Mouse (Mus musculus): ENCODE data around the gene Scel.
"Not testable (repeated sequence)": the region's sequence is repeated elsewhere in the genome, so short reads cannot be mapped to it uniquely, and the experiment has no call there.

The Scel gene

GRCm38 (mm10) chr14:103512802-103513472 lies at the start of gene Scel:
TSS of gene Scel (plus strand) at chr14:103513342.
- no peak for DNase-seq (ENCODE audit: low spot score)

DNA sequence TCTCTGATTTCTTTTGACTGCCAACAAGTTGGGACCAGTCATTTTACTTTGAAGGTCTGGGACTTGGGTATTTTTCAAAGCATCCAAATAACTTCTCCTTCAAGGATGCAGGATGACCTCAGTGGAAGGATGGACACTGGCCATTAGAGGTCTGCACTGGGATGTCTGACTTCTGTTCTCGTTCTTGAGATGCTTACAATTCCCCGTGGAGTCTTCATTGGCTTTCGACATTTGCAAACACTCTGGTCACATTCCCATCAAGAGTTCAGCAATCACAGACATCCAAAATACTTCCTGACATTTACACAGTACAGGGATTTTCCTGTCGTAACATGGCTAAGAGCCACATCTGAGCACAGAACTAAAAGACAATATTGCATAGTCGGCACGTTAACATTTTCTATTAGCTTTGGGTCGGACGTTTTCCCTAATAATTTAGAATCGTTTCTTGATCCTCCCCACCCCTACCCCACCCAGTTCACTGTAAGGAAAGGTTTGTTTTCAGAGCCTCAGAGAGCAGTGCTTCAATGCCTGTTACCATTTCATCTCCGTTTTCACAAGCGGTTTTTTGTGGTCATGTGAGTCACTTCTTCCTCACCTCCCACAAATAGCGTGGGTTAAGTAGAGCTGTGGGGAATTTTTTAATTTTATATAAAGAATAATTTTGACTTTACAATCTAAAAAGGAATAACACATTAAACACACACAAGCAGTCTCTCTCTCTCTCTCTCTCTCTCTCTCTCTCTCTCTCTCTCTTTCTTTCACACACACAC lies 44.3 kb upstream of the Scel start:
- no peak for DNase-seq (ENCODE audit: low spot score)

DNA sequence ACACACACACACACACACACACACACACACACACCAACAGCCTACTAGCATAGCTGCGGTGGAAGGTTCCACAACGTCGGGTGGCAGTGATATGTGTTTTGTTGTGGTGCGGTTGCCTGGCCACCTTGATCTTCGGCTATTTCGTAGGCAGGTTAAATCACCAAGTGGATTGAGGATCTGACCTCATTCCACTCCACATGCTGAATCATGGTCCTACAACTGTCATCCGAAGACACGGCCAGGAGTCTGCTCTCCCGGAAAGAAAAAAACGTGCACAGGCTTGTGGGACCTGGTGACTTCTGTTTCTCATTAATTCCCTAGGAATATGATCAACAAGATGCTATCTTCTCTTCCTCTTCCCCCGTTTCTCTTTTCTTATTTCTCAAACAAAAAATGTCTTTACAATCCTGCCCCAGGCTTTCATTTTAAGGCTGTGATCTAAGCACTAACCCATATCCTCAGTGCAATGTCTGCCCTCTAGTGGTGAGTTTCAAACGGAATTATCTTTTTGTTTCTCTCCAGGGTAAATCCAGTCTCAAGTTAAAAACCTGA lies 43.6 kb upstream of the Scel start:
- peak; percentile 91 for DNase-seq (ENCODE audit: low spot score)

GRCm38 (mm10) chr14:103471074-103471778 lies 41.9 kb upstream of the Scel start:
- DNase-seq (ENCODE audit: low spot score) = no peak

DNA sequence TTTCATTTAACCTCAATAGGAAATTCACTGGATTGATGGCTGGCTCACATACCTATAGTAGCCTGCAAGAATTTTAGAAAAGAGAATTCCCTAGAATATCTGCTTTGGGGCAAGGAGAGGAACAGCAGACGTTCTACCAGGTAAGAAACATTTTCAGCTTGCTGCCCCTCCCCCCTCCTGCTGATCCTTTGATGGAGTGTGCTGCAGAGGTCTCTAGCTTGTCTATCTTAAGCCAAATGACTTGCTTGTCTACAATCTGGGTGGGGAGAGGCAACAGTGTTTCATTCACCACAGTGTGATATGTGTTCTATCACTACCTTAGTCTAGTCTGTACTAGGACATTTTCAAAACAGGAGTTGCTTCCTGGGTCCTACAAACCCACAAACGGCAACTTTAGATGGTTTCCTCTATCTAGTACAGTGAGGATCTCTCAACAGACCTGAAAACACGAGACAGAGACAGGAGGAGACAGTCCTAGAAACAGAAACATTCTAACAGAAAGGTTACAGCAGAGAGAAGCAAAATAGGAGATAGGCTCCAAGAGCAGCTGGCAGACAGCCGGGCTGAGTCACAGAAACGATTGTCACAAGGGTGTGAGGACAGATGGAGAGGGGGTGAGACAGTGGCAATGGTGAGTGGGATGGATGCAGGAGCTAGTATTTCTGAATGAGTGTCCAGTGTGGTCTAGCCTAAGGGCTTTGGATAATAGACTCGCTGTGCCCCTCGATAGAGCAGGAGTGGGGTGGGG lies 41.2 kb upstream of the Scel start:
- peak; percentile 70 for DNase-seq (ENCODE audit: low spot score)

DNA sequence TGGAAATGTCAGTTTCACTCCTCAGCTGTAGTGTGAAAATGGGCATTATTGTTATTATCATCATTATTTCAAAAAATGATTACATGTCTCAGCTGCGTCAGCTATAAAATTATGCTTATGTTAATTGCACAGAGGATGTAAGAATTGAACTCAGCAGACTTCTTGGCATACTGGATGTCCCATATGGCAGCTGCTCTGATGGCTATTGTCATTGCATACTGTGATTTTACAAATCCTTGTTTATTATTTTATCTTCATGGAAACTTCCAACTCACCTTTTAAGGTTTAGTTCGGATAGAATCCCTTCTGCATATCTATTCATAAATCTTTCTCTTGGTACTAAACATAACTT lies 40.6 kb upstream of the Scel start:
- no peak for DNase-seq (ENCODE audit: low spot score)

- no peak for DNase-seq (ENCODE audit: low spot score)
Observed at GRCm38 (mm10) chr14:103475312-103475711, 37.8 kb upstream of the Scel start.

- not testable (repeated sequence) for DNase-seq (ENCODE audit: low spot score)
Observed at GRCm38 (mm10) chr14:103476232-103476631, 36.9 kb upstream of the Scel start.

DNA sequence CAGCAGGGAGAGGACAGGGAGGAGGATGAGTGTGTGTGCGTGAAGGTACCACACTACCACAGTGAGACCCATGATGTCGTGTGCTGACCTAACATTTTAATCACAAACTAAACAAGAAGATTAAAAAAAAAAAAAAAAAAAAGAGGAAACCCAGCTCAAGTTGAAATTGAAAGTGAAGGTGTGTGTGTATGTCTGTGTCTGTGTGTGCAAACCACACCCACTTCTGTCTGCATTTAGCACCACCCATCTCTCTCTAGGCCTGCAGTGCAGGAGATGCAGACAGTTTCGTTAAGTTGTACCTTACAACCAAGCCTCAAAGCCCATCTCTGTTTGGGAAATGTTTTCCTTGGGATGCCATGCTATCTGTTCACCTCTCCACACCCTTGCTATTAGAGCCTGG lies 35.9 kb upstream of the Scel start:
- DNase-seq (ENCODE audit: low spot score) = no peak

DNA sequence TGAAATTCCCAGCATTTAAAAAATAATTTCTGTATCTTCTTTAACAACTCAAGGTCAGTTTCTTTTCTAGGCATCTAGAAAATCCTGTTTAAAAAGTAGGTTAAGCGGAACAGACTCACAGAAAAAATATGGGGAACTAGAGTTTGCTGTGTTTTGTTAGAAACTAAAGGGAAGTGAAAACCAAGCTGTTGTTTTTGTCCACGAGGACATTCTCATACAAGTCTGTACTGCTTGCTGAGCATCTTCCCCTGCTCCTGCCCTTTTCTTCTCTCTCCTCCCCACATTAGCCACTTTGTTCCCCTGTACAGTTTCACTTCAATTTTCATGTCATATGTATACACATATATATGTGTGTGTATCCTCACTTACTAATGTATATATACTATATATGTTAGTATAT lies 35.2 kb upstream of the Scel start:
- no peak for DNase-seq (ENCODE audit: low spot score)

DNA sequence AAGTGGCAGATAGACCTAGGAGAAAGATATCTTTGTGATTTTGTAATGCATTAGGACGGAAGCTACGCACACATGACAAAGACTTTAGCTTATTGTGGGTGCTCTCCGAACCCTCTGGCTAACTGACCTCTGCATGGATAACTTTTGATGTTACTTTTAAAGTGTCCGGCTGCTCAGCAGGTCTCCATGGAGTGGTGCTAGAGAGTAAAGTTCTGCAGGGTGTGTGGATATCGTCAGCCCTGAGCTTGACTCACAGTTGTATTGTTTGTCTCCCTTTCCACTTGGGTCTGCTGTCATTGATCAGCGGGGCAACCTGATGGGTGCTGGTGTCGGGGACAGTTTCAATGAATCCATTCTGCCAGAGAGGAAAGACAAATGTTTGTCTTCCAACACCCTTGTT lies 33.7 kb upstream of the Scel start:
- no peak for DNase-seq (ENCODE audit: low spot score)

DNA sequence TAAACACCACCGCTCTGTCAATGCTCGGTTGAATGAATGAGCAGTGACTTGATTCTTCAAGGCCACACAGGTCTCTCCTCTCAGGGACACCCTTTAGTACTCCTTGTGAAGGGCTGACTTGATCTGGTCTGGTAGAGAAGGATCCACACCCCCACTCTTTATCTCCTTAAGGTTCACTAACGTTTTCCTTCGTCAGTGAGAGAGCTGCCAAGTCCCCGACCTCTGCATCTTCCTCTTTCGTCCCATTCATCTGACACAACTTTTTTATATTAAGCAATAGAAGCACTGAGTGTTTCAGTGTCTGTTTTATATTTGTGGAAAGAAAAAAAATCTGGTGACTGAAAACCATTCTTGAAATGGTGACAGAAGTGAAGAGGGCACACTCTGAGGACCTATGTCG lies 31.6 kb upstream of the Scel start:
- no peak for DNase-seq (ENCODE audit: low spot score)

- no peak for DNase-seq (ENCODE audit: low spot score)
Observed at GRCm38 (mm10) chr14:103485671-103486070, 27.5 kb upstream of the Scel start.

DNA sequence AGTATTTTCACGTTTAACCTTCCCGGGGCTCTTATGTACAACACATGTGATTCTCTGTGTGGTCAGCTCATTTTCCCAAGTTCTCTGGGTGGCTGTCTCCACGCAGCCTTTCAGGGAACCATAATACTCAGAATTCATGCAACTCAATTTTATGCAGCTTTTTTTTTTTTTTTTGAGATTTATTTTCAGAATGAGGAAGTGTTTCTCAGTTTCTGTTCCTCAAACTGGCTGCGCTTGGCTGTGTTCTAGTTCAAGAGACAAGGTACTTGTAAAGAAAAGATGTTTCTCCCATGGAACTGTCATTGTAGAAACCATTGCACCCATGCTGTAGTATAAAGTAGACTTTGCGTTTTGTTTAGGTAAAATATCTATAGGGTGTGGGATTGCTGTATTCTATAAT lies 26.2 kb upstream of the Scel start:
- DNase-seq (ENCODE audit: low spot score) = no peak

- DNase-seq (ENCODE audit: low spot score) = no peak
Observed at GRCm38 (mm10) chr14:103488659-103489058, 24.5 kb upstream of the Scel start.

- DNase-seq (ENCODE audit: low spot score) = no peak
Observed at GRCm38 (mm10) chr14:103498199-103498598, 14.9 kb upstream of the Scel start.

DNA sequence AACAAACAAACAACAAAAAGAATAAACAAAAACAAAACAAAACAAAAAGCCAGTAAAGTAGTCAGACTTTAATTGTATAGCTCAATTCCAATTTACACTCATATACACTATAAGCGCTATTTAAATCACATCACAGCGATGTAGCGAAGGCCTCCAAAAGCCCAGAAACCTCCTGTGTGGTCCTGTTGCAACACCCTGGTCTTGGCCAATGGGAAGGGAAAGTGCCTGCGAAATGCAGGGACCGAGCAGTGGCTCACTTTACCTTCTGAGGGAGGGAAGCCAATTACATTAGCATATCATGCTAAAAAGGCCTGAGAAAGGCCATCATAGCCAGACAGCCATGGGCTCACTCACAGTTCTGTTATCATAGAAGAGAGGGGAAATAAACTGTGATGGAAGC lies 14.5 kb upstream of the Scel start:
- DNase-seq (ENCODE audit: low spot score) = no peak

GRCm38 (mm10) chr14:103499060-103499459 lies 14.1 kb upstream of the Scel start:
- no peak for DNase-seq (ENCODE audit: low spot score)

DNA sequence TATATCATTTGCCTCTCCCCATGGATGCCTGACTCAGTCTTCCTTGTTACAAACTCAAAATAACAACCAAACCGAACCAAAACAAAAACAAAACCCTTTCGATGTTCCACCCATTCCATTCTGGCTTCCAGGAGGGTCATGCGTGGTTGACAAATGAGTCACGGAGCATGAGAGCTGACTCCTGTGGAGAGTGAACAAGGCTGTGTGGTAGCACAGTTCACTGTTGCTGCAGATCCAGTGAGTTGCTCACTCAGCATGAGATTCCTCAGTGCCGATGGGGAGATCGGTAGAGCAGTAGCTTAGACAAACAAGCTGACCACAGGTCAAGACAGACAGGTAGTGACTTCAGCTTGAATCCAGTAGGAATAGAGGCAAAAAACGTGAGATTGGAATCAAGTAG lies 12.8 kb upstream of the Scel start:
- no peak for DNase-seq (ENCODE audit: low spot score)

GRCm38 (mm10) chr14:103500941-103501340 lies 12.2 kb upstream of the Scel start:
- DNase-seq (ENCODE audit: low spot score) = no peak

GRCm38 (mm10) chr14:103504514-103504913 lies 8.6 kb upstream of the Scel start:
- no peak for DNase-seq (ENCODE audit: low spot score)

DNA sequence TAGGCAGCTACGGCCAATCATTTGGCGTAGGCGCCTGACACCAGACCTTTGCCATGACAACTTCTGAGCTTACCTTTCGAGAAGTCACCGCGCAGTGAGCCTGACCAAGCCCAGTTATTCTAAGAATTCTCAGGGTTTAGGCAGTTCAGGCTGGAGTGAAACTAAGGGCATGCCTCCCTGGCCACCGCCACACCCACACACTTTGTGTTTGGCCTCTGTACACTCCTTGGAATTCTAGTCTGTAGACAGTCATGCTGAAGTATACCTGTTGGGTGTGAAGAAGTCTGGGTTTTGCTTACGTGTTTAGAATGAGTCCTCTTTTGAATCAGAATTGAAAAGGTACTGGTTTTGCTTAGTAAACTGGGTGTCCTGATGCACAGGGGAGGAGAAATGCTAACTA lies 3.6 kb upstream of the Scel start:
- no peak for DNase-seq (ENCODE audit: low spot score)
